Mouse (Mus musculus): ENCODE results near the gene Adprm. TPM values are rescaled to one million over a fixed set of nuclear protein-coding genes. Genes with fewer than 3 reads are reported as not detected.

Adprm gene
- polyA plus RNA-seq, 1 experiment from 2014 or later = 31.9 TPM

- ATAC-seq (replicated peaks; ENCODE audit: low FRiP score) (no peak), DNase-seq (ENCODE audit: low spot score) (no peak)
- Histone ChIP-seq H3K9me3 (ENCODE audit: control insufficient read depth, low read length) (no peaks in the 10 kb centered on the region), H3K27me3 (ENCODE audit: control insufficient read depth, insufficient read depth, low read length) (no peaks in the 10 kb centered on the region), H3K27ac (ENCODE audit: low read depth, low read length) (no peak overlapping the region), H3K4me2 (ENCODE audit: low read depth, low read length, severe bottlenecking) (no peak overlapping the region), H3K4me1 (replicated peaks; ENCODE audit: control insufficient read depth, insufficient read depth, low read length) (peaks cover 12% of the 10 kb centered on the region; the same call in 1 of the 2 replicates), H3K36me3 (ENCODE audit: control insufficient read depth, insufficient read depth, low read length) (no peaks in the 10 kb centered on the region), H3K4me3 (ENCODE audit: low read depth, low read length) (no peak overlapping the region), H3K9ac (ENCODE audit: low read length) (no peak overlapping the region)
- WGBS = 87% methylated on average over 14 of the region's 14 CpGs
Observed at GRCm38 (mm10) chr11:66998467-66999403, 53.7 kb downstream of the Adprm start.

- H3K9ac ChIP-seq (ENCODE audit: low read length) = no peak overlapping the region
- H3K4me2 ChIP-seq (ENCODE audit: low read depth, low read length, severe bottlenecking) = no peak overlapping the region
- H3K27ac ChIP-seq (ENCODE audit: low read depth, low read length) = no peak overlapping the region
- DNase-seq (ENCODE audit: low spot score) = no peak
- no peak for ATAC-seq (replicated peaks; ENCODE audit: low FRiP score)
- H3K36me3 ChIP-seq (ENCODE audit: control insufficient read depth, insufficient read depth, low read length) = no peaks in the 10 kb centered on the region
- no peak overlapping the region for H3K4me3 ChIP-seq (ENCODE audit: low read depth, low read length)
- 66% methylated on average over 4 of the region's 4 CpGs for WGBS
- H3K9me3 ChIP-seq (ENCODE audit: control insufficient read depth, low read length) = no peaks in the 10 kb centered on the region
- H3K4me1 ChIP-seq (replicated peaks; ENCODE audit: control insufficient read depth, insufficient read depth, low read length) = 0 out of 2 replicates have a peak, but pooled peaks cover 5% of the 10 kb centered on the region
- H3K27me3 ChIP-seq (ENCODE audit: control insufficient read depth, insufficient read depth, low read length) = no peaks in the 10 kb centered on the region
Observed at GRCm38 (mm10) chr11:66996446-66996845, 55.9 kb downstream of the Adprm start.

GRCm38 (mm10) chr11:66993674-66994073, 58.7 kb downstream of the Adprm start:
- Histone ChIP-seq H3K4me1 (replicated peaks; ENCODE audit: control insufficient read depth, insufficient read depth, low read length) (no peaks in the 10 kb centered on the region), H3K9me3 (ENCODE audit: control insufficient read depth, low read length) (no peaks in the 10 kb centered on the region), H3K4me3 (ENCODE audit: low read depth, low read length) (no peak overlapping the region), H3K9ac (ENCODE audit: low read length) (no peak overlapping the region), H3K27me3 (ENCODE audit: control insufficient read depth, insufficient read depth, low read length) (no peaks in the 10 kb centered on the region), H3K36me3 (ENCODE audit: control insufficient read depth, insufficient read depth, low read length) (no peaks in the 10 kb centered on the region), H3K4me2 (ENCODE audit: low read depth, low read length, severe bottlenecking) (no peak overlapping the region), H3K27ac (ENCODE audit: low read depth, low read length) (no peak overlapping the region)
- WGBS = 53% methylated on average over 1 of the region's 1 CpGs
- ATAC-seq (replicated peaks; ENCODE audit: low FRiP score) = no peak
- no peak for DNase-seq (ENCODE audit: low spot score)

GRCm38 (mm10) chr11:66992150-66992549, 60.2 kb downstream of the Adprm start:
- no peak overlapping the region for H3K4me2 ChIP-seq (ENCODE audit: low read depth, low read length, severe bottlenecking)
- H3K27me3 ChIP-seq (ENCODE audit: control insufficient read depth, insufficient read depth, low read length) = no peaks in the 10 kb centered on the region
- 82% methylated on average over 2 of the region's 2 CpGs for WGBS
- H3K27ac ChIP-seq (ENCODE audit: low read depth, low read length) = no peak overlapping the region
- no peak for ATAC-seq (replicated peaks; ENCODE audit: low FRiP score)
- no peaks in the 10 kb centered on the region for H3K4me1 ChIP-seq (replicated peaks; ENCODE audit: control insufficient read depth, insufficient read depth, low read length)
- no peak overlapping the region for H3K4me3 ChIP-seq (ENCODE audit: low read depth, low read length)
- H3K9me3 ChIP-seq (ENCODE audit: control insufficient read depth, low read length) = no peaks in the 10 kb centered on the region
- H3K36me3 ChIP-seq (ENCODE audit: control insufficient read depth, insufficient read depth, low read length) = no peaks in the 10 kb centered on the region
- DNase-seq (ENCODE audit: low spot score) = no peak
- no peak overlapping the region for H3K9ac ChIP-seq (ENCODE audit: low read length)

Small RNA genes lying within 50 kb of the gene (microRNA-seq; reads per million reads assigned to microRNA genes)
- gene Mir6923 (ENCODE audit: insufficient number of aligned reads) = not detected

Other genes with a start within 250 kb of the Adprm start
- gene Pirt, start 140.6 kb downstream of the Adprm start, polyA plus RNA-seq (2014; fragmentation: Nextera tagmentation; extraction: Ambion mirVana) = 0.31 and 0.43 TPM in 2 replicates
- not detected in 2 replicates for gene Tmem238l, start 96.0 kb downstream of the Adprm start, polyA plus RNA-seq (2014; fragmentation: Nextera tagmentation; extraction: Ambion mirVana)
- 0.49 and 1.3 TPM in 2 replicates for gene Tmem220, start 27.4 kb downstream of the Adprm start, polyA plus RNA-seq (2014; fragmentation: Nextera tagmentation; extraction: Ambion mirVana)
- 19.7 and 21.9 TPM in 2 replicates for gene Sco1, start 76 bp upstream of the Adprm start, polyA plus RNA-seq (2014; fragmentation: Nextera tagmentation; extraction: Ambion mirVana)
- 0.48 and 0.59 TPM in 2 replicates for gene Myh3, start 25.7 kb upstream of the Adprm start, polyA plus RNA-seq (2014; fragmentation: Nextera tagmentation; extraction: Ambion mirVana)
- not detected in 2 replicates for gene Myh2, start 118.4 kb upstream of the Adprm start, polyA plus RNA-seq (2014; fragmentation: Nextera tagmentation; extraction: Ambion mirVana)
- gene Myh1, start 147.5 kb upstream of the Adprm start, polyA plus RNA-seq (2014; fragmentation: Nextera tagmentation; extraction: Ambion mirVana) = not detected in 2 replicates
- gene Myh4, start 185.4 kb upstream of the Adprm start, polyA plus RNA-seq (2014; fragmentation: Nextera tagmentation; extraction: Ambion mirVana) = not detected in 2 replicates
- not detected in 2 replicates for gene Myh8, start 224.5 kb upstream of the Adprm start, polyA plus RNA-seq (2014; fragmentation: Nextera tagmentation; extraction: Ambion mirVana)

Data from forebrain, embryonic 11.5 days (tissue).